Mouse (Mus musculus) cerebellum, adult 2 months (tissue): ENCODE measurements around the gene Lpcat3.

Source experiments
- CTCF ChIP-seq: fragments of 200-500 bp; IDR thresholded peaks from 2 replicates; pipeline ENCODE4 v1.5.1; 2011; ENCODE audit warnings: low read depth, mild to moderate bottlenecking, control low read depth, low read length, moderate library complexity, borderline replicate concordance; ENCODE audit not compliant: insufficient read depth
- POLR2A ChIP-seq: fragments of 200-500 bp; IDR thresholded peaks from 2 replicates; pipeline ENCODE4 v1.6.1; 2011; ENCODE audit warnings: low read length, control low read depth, borderline replicate concordance; ENCODE audit not compliant: insufficient read depth

- no peak for TF ChIP-seq POLR2A
- TF ChIP-seq CTCF = no peak
Observed at GRCm38 (mm10) chr6:124699962-124700610, 37.3 kb downstream of the Lpcat3 start.
